Mouse (Mus musculus) liver, embryonic 11.5 days (tissue): ENCODE measurements at regions not wholly inside any gene's neighbourhood (a gene's known extent, or its start where the extent isn't known, plus 50 kb on each side); places are given as distances from the start of the nearest gene placed in this dataset.
A peak's percentile ranks its signal among the peaks of the same experiment; 100 is the strongest.

Experiments
- ATAC-seq: fragments of 200-750 bp; cut with Nextera tagmentation; replicated peaks from 2 replicates; pipeline ENCODE4 v1.8.0; 2017; ENCODE audit warnings: moderate number of reproducible peaks, mild to moderate bottlenecking, moderate TSS enrichment, moderate library complexity; ENCODE audit not compliant: low FRiP score
- DNase-seq: peaks from one replicate; pipeline ENCODE4 v3.0.0-alpha.2; 2017; ENCODE audit warnings: low spot score
- H3K27ac ChIP-seq: fragments of 300-500 bp; sonication (generic); 2 replicates; pipeline ENCODE4 v1.5.1; 2014; ENCODE audit warnings: mild to moderate bottlenecking, low read depth, low read length, control low read depth
- H3K27me3 ChIP-seq: fragments of 300-500 bp; sonication (generic); replicated peaks from 2 replicates; pipeline ENCODE4 v1.6.1; 2014; ENCODE audit warnings: low read length, mixed read lengths; ENCODE audit not compliant: control insufficient read depth, insufficient read depth
- H3K36me3 ChIP-seq: fragments of 300-500 bp; sonication (generic); 2 replicates; pipeline ENCODE4 v1.6.1; 2014; ENCODE audit warnings: mild to moderate bottlenecking, low read length, moderate library complexity, mixed read lengths; ENCODE audit not compliant: control insufficient read depth, insufficient read depth
- H3K4me1 ChIP-seq: fragments of 300-500 bp; sonication (generic); replicated peaks from 2 replicates; pipeline ENCODE4 v1.6.1; 2014; ENCODE audit warnings: low read length, mixed read lengths; ENCODE audit not compliant: control insufficient read depth, insufficient read depth
- H3K4me2 ChIP-seq: fragments of 300-500 bp; sonication (generic); 2 replicates; pipeline ENCODE4 v1.6.1; 2014; ENCODE audit warnings: mild to moderate bottlenecking, control low read depth, moderate library complexity
- H3K4me3 ChIP-seq: fragments of 300-500 bp; sonication (generic); 2 replicates; pipeline ENCODE4 v1.5.1; 2014; ENCODE audit warnings: low read depth, low read length, control low read depth
- H3K9ac ChIP-seq: fragments of 300-500 bp; sonication (generic); 2 replicates; pipeline ENCODE4 v1.6.1; 2014; ENCODE audit warnings: low read depth, low read length, control low read depth
- H3K9me3 ChIP-seq: fragments of 300-500 bp; sonication (generic); 2 replicates; pipeline ENCODE4 v1.6.1; 2016; ENCODE audit warnings: low read length, inconsistent platforms, mixed read lengths; ENCODE audit not compliant: control insufficient read depth
- WGBS: fragments of 180-500 bp; shearing (Covaris S2); extraction: QIAGEN DNeasy Blood & Tissue Kit; methylation state at CpG from one replicate; pipeline ENCODE4 v1.1.7; 2014; 5-methylcytosine and 5-hydroxymethylcytosine counted together

DNA sequence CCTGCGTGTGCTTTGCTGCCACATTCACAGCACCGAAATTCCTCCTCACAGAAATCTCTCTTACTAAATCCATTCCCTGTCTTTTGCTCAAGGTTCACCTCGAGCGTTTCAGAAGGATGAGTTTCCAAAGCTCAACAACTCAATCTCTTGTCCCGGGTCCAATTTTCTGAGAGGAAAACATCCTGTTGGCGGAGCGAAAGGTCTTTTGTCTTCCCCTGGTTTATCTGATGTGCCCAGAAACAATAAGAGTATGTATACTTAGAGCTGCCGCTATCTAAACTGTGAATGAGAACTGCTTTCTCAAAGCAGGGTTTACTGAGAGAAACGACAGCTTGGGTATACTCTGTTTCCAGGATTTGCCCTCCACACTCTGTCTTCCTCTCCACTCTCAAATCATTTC, 115.6 kb upstream of the Lrig3 start:
- ATAC-seq, result no peak
- Histone ChIP-seq H3K4me2 (no peak overlapping the region), H3K27me3 (no peaks in the 10 kb centered on the region), H3K4me3 (no peak overlapping the region), H3K4me1 (no peaks in the 10 kb centered on the region), H3K36me3 (no peaks in the 10 kb centered on the region), H3K9me3 (no peaks in the 10 kb centered on the region), H3K9ac (no peak overlapping the region), H3K27ac (no peak overlapping the region)
- DNase-seq, result peak; percentile 20
- WGBS, result 54% methylated on average over 9 of the region's 9 CpGs

GRCm38 (mm10) chr10:125861734-125862133, 104.2 kb upstream of the Lrig3 start:
- no peaks in the 10 kb centered on the region for H3K4me1 ChIP-seq
- H3K36me3 ChIP-seq, result no peaks in the 10 kb centered on the region
- H3K27me3 ChIP-seq, result no peaks in the 10 kb centered on the region
- H3K4me3 ChIP-seq, result no peak overlapping the region
- WGBS, result 68% methylated on average over 9 of the region's 9 CpGs
- no peak for ATAC-seq
- no peak overlapping the region for H3K27ac ChIP-seq
- no peak overlapping the region for H3K9ac ChIP-seq
- H3K4me2 ChIP-seq, result no peak overlapping the region
- DNase-seq, result no peak
- no peaks in the 10 kb centered on the region for H3K9me3 ChIP-seq

DNA sequence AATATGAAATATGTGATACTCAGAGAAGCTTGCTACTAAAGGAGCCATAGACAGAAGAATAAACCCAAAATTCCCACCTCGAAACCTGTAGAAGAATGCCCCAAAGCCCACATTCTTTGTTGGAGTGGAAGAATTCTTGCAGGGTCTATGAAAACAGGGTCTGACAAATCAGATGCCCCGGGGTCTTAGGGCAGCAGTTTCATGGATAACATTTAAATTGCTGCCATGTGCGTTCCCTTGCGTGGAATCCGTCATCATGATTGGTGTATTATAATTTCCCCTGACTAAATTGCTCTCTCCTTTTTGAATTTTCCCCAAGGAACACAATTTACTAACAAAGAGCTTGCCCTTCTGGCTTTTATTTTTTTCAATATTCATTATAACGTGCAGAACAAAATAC, 99.6 kb upstream of the Lrig3 start:
- Histone ChIP-seq H3K27me3 (no peaks in the 10 kb centered on the region), H3K4me2 (no peak overlapping the region), H3K9me3 (no peaks in the 10 kb centered on the region), H3K9ac (no peak overlapping the region), H3K36me3 (no peaks in the 10 kb centered on the region), H3K4me3 (no peak overlapping the region), H3K4me1 (no peaks in the 10 kb centered on the region), H3K27ac (no peak overlapping the region)
- DNase-seq (no peak), ATAC-seq (no peak)
- WGBS, result 79% methylated on average over 6 of the region's 6 CpGs

DNA sequence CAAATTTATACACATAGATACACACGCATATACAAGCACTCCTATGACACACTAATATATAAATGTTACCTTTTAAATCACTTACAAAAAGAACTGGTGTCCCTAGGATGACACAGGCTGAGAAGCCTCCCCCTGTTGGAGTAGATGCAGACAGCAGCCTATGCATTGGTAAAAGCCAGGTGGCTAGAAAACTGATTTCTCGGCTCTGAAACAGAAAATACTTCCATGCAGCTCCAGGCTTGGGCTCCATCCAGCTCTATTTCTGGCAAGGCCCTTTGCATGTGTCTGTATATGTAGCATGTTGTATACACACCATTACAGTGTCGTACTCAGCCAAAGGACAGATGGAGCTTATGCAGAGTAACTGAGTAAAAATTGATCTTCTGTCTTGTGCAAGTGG, 81.4 kb upstream of the Lrig3 start:
- Histone ChIP-seq H3K27me3 (no peaks in the 10 kb centered on the region), H3K4me2 (no peak overlapping the region), H3K9ac (no peak overlapping the region), H3K4me1 (no peaks in the 10 kb centered on the region), H3K9me3 (no peaks in the 10 kb centered on the region), H3K36me3 (no peaks in the 10 kb centered on the region), H3K4me3 (no peak overlapping the region), H3K27ac (no peak overlapping the region)
- no peak for ATAC-seq
- 85% methylated on average over 3 of the region's 3 CpGs for WGBS
- DNase-seq, result no peak

- Histone ChIP-seq H3K27ac (no peak overlapping the region), H3K9me3 (no peaks in the 10 kb centered on the region), H3K4me3 (no peak overlapping the region), H3K4me2 (no peak overlapping the region), H3K9ac (no peak overlapping the region), H3K36me3 (no peaks in the 10 kb centered on the region), H3K4me1 (no peaks in the 10 kb centered on the region), H3K27me3 (no peaks in the 10 kb centered on the region)
- DNase-seq (no peak), ATAC-seq (no peak)
- 61% methylated on average over 6 of the region's 6 CpGs for WGBS
Measured at GRCm38 (mm10) chr10:125885796-125886195, 80.2 kb upstream of the Lrig3 start.

DNA sequence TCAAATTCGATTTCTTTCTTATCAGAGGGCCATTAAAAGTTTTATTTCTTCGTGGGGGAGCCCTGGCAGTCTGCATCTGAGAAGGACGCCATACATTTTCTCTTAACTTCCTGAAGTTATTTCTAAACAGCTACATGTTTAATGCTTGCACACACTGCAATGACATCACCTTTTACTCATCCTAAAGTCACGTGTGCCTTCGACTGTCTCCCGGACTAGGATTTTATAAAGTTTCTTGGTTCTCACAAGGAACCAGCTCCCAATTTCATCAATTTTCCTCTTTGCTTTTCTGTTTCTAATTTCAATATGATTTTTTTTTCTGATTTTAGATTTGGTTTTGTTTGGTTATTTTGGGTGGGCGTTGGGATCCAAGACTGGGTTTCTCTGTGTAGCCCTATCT, 73.8 kb upstream of the Lrig3 start:
- no peak overlapping the region for H3K4me2 ChIP-seq
- no peak overlapping the region for H3K4me3 ChIP-seq
- no peaks in the 10 kb centered on the region for H3K27me3 ChIP-seq
- H3K9ac ChIP-seq, result no peak overlapping the region
- H3K36me3 ChIP-seq, result no peaks in the 10 kb centered on the region
- DNase-seq, result no peak
- no peaks in the 10 kb centered on the region for H3K9me3 ChIP-seq
- WGBS, result 80% methylated on average over 7 of the region's 7 CpGs
- no peaks in the 10 kb centered on the region for H3K4me1 ChIP-seq
- no peak overlapping the region for H3K27ac ChIP-seq
- ATAC-seq, result no peak

DNA sequence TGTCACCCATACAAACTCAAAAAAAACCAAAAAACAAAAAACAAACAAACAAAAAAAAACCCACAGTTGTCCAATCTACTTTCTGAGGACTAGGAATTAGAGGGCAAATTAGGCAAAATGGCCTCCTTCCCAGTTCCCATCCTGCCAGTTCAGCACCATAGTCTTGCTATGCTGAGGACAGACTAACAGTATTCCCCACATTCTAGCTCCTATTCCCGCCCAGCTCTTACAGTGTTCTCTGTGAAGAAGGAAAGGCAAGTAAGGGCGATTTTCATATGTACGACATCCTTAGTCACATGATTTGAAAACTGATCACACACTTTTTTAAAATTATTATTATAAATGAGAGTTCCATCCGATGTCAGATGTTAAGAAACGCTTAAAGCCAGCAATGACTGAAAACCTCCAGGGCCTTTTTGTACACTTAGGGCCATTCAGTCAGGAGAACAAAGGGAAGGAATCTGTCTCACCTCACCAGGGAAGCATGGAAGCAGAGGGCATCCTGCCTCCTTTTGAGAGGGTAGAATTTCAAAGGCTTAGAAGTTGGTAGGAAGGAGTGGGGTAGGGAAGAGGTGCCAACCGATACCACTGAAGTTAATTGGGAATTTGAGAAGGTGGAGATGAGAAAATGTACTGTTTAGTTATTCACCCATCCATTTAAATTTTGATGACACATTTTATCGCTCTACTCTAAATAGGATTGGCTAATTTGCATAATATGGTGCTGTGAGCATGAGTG, 70.1 kb upstream of the Lrig3 start:
- H3K9ac ChIP-seq, result no peak overlapping the region
- DNase-seq (no peak), ATAC-seq (no peak)
- no peak overlapping the region for H3K4me3 ChIP-seq
- H3K9me3 ChIP-seq, result no peaks in the 10 kb centered on the region
- no peak overlapping the region for H3K4me2 ChIP-seq
- no peaks in the 10 kb centered on the region for H3K36me3 ChIP-seq
- H3K27me3 ChIP-seq, result no peaks in the 10 kb centered on the region
- WGBS, result 65% methylated on average over 7 of the region's 7 CpGs
- H3K4me1 ChIP-seq, result no peaks in the 10 kb centered on the region
- H3K27ac ChIP-seq, result no peak overlapping the region

- Histone ChIP-seq H3K4me1 (no peaks in the 10 kb centered on the region), H3K27ac (no peak overlapping the region), H3K4me2 (no peak overlapping the region), H3K27me3 (no peaks in the 10 kb centered on the region), H3K36me3 (no peaks in the 10 kb centered on the region), H3K4me3 (no peak overlapping the region), H3K9me3 (no peaks in the 10 kb centered on the region), H3K9ac (no peak overlapping the region)
- ATAC-seq (no peak), DNase-seq (no peak)
- 77% methylated on average over 5 of the region's 5 CpGs for WGBS
Measured at GRCm38 (mm10) chr10:125896646-125897045, 69.3 kb upstream of the Lrig3 start.

GRCm38 (mm10) chr10:125899504-125899903, 66.5 kb upstream of the Lrig3 start:
- H3K9ac ChIP-seq, result no peak overlapping the region
- ATAC-seq (no peak), DNase-seq (no peak)
- 83% methylated on average over 4 of the region's 4 CpGs for WGBS
- no peak overlapping the region for H3K27ac ChIP-seq
- H3K4me2 ChIP-seq, result no peak overlapping the region
- H3K9me3 ChIP-seq, result no peaks in the 10 kb centered on the region
- H3K27me3 ChIP-seq, result no peaks in the 10 kb centered on the region
- no peak overlapping the region for H3K4me3 ChIP-seq
- no peaks in the 10 kb centered on the region for H3K36me3 ChIP-seq
- no peaks in the 10 kb centered on the region for H3K4me1 ChIP-seq
